Mouse (Mus musculus): ENCODE results near the gene Gm42688. TPM values are rescaled to one million over a fixed set of nuclear protein-coding genes. Genes with fewer than 3 reads are reported as not detected.

Gene Gm42688
- 0.18 and 0.27 TPM in 2 replicates for polyA plus RNA-seq (2012)

DNA sequence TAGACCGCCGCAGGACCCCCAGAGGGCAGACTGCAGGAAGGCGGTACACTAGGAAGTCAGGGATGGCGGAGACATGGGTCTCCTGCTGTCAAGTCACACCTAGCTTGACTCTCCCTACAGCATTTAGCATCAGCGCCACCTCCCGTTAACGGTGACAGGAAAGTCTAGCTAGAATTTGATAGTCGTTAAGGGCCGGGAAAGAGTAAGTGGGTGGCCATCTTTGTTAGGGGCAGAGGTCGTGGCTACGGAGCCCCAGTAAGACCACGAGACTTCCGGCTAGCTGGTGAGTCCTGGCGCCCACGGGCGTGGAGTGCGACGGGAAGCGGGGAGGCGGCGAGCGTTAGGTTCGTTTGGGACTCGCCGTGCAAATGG lies at the start of gene Gm42688, which contains the start of gene Ccdc142:
Gene Gm42688, plus strand, starts transcription at position 302 of the 372 bp plus-strand sequence.
Gene Ccdc142, plus strand, starts transcription at position 286 of the 372 bp plus-strand sequence.
- H3K4me1 ChIP-seq (ENCODE audit: control insufficient read depth): peaks cover 31% of the 10 kb centered on the region
- peak within 1 kb of the TSS; percentile 79 for H3K4me3 ChIP-seq (replicated peaks)
- peaks cover 26% of the 10 kb centered on the region for H3K27me3 ChIP-seq (ENCODE audit: control insufficient read depth)
- no peak for TF ChIP-seq GATA1 (IDR thresholded peaks at IDR 0.05; ENCODE audit: low read length)
- no peaks in the 10 kb centered on the region for H3K9me3 ChIP-seq (ENCODE audit: control insufficient read depth, low read length)
- peaks cover 32% of the 10 kb centered on the region for H3K36me3 ChIP-seq (ENCODE audit: control insufficient read depth)

DNA sequence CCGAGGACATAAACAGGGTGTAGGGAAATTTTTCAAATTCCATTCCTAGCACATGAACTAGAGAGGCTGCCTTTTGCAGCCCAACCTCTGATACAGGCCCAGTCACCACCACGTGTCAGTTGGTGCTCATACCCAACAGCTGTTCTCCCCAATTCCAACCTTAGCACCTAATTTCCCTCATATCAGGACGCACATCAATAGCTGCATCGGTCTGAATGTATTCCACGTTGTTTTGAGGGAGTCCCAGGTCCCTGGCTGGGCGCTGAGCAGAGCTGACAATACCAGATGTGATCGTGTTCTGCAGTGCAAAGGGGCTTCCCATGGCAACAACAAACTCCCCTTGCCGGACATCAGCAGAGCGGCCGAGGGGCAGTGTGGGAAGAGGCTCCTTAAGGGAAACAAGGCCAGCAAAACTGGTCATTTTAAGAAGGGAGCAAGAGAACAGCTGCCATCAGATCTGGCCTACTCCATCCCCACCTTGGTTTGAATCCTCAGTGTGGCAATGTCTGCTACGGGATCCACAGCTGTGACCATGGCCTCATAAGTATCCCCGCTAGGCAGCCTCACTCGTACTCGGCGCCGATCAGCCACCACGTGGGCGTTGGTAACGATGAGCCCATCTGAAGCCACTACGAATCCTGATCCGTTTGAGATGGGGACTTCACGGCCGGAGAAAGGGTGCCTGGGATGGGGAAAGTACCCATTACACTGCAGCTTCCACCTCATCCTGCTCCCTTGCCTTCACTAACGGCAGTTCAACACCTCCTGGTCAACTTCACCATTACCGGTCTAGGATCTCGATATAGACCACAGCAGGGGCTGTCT lies 48.1 kb upstream of the Gm42688 start:
- Histone ChIP-seq H3K4me3 (replicated peaks) (peak overlapping the region; percentile 81), H3K27me3 (ENCODE audit: control insufficient read depth) (no peaks in the 10 kb centered on the region), H3K9me3 (ENCODE audit: control insufficient read depth, low read length) (no peaks in the 10 kb centered on the region), H3K36me3 (ENCODE audit: control insufficient read depth) (peaks cover 79% of the 10 kb centered on the region), H3K4me1 (ENCODE audit: control insufficient read depth) (peaks cover 83% of the 10 kb centered on the region)
- TF ChIP-seq GATA1 (IDR thresholded peaks at IDR 0.05; ENCODE audit: low read length) (no peak), TAL1 (IDR thresholded peaks at IDR 0.05; ENCODE audit: low read length) (no peak)

DNA sequence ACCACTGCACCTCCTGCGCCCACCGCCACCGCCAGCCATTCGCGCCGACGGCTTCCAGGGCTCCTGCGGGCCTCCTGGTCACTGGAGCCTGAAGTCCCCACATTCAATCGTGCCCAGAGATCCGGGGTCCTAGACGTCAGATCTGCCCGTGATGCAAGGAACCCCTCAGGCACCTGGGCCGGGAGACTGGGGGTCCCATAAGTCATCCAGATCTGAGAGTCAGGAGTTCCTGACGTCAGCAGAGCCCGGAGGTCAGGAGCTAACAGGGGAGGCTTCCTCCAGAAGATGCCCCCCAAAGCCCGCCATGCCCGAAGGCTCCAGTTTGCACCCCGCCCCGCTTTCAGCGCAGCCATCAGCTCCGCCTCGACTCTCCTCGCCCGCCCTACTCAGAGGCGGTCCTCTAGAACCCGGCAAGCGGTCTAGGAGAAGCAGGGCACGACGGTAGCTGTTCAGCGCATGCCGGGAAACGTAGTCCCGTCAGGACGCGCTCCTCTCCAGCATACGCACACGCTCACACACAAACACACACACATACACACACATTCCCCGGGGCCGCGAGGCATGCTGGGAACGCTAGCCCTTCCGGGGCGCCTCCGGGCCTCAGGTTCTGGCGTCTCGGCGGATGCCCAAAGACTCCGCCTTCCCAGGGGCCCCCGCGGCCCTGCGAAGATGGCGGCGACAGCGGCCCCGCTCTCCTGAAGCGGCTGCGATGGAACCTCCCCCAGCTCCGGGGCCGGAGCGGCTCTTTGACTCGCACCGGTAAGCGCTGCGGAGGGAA lies 47.2 kb upstream of the Gm42688 start, which contains the start of gene Aup1:
Gene Aup1, plus strand, starts transcription at position 448 of the 778 bp plus-strand sequence.
- Histone ChIP-seq H3K9me3 (ENCODE audit: control insufficient read depth, low read length) (no peaks in the 10 kb centered on the region), H3K4me1 (ENCODE audit: control insufficient read depth) (peaks cover 82% of the 10 kb centered on the region), H3K27me3 (ENCODE audit: control insufficient read depth) (no peaks in the 10 kb centered on the region), H3K4me3 (replicated peaks) (peak within 1 kb of the TSS; percentile 81), H3K36me3 (ENCODE audit: control insufficient read depth) (peaks cover 85% of the 10 kb centered on the region)
- TF ChIP-seq TAL1 (IDR thresholded peaks at IDR 0.05; ENCODE audit: low read length): no peak

DNA sequence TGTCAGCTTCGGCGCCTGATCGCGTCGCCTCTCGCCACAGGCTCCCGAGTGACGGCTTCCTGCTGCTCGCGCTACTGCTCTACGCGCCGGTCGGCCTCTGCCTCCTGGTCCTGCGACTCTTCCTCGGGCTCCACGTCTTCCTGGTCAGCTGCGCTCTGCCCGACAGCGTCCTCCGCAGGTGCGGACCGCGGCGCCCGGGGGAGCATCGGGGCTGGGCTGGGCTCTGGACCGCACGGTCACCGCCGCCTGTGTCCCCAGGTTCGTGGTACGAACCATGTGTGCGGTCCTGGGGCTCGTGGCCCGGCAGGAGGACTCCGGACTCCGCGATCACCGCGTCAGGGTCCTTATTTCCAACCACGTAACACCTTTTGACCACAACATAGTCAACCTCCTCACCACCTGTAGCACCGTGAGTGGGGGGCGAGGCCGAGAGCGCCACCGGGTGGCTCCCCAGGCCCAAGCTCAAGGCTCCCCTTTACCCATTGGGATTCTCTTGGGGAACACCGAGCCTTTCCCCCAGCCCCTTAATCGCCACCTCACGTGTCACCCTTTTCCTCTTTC lies 46.5 kb upstream of the Gm42688 start, which contains the start of gene Htra2:
Gene Htra2, minus strand, starts transcription at position 403 of the 561 bp plus-strand sequence.
- TF ChIP-seq GATA1 (IDR thresholded peaks at IDR 0.05; ENCODE audit: low read length) (no peak), TAL1 (IDR thresholded peaks at IDR 0.05; ENCODE audit: low read length) (no peak)
- Histone ChIP-seq H3K27me3 (ENCODE audit: control insufficient read depth) (no peaks in the 10 kb centered on the region), H3K36me3 (ENCODE audit: control insufficient read depth) (peaks cover 84% of the 10 kb centered on the region)

DNA sequence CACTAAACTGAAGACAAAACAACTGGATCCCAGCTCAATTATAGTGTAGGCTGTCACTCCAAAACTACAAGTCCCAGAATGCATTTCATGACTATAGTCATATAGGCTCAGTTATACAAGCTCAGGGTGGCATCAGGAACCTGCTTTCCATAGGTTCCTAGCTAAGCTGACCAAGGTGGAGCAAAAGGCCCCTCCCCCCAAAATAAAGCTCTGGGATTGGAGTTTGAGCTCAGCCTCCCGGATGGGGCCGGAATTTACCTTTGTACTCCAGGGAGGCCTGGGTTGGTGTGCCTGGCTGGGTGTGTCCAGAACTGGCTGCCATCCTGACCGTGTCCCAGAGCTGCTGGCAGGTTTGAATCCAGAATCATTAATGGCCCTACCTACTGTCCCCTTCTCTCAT lies 43.6 kb upstream of the Gm42688 start, which contains the start of gene Dqx1:
Gene Dqx1, plus strand, starts transcription at position 55 of the 400 bp plus-strand sequence.
- H3K4me1 ChIP-seq (ENCODE audit: control insufficient read depth): peaks cover 53% of the 10 kb centered on the region
- peak within 1 kb of the TSS; percentile 45 for H3K4me3 ChIP-seq (replicated peaks)
- H3K27me3 ChIP-seq (ENCODE audit: control insufficient read depth): peaks cover 22% of the 10 kb centered on the region
- no peaks in the 10 kb centered on the region for H3K9me3 ChIP-seq (ENCODE audit: control insufficient read depth, low read length)
- no peak for TF ChIP-seq TAL1 (IDR thresholded peaks at IDR 0.05; ENCODE audit: low read length)
- TF ChIP-seq GATA1 (IDR thresholded peaks at IDR 0.05; ENCODE audit: low read length): no peak
- peaks cover 69% of the 10 kb centered on the region for H3K36me3 ChIP-seq (ENCODE audit: control insufficient read depth)

More for the DNA sequence above, 46.5 kb upstream of the Gm42688 start, which contains the start of gene Htra2:
- H3K4me3 ChIP-seq (replicated peaks): peak within 1 kb of the TSS; percentile 81
- no peaks in the 10 kb centered on the region for H3K9me3 ChIP-seq (ENCODE audit: control insufficient read depth, low read length)
- peaks cover 78% of the 10 kb centered on the region for H3K4me1 ChIP-seq (ENCODE audit: control insufficient read depth)

DNA sequence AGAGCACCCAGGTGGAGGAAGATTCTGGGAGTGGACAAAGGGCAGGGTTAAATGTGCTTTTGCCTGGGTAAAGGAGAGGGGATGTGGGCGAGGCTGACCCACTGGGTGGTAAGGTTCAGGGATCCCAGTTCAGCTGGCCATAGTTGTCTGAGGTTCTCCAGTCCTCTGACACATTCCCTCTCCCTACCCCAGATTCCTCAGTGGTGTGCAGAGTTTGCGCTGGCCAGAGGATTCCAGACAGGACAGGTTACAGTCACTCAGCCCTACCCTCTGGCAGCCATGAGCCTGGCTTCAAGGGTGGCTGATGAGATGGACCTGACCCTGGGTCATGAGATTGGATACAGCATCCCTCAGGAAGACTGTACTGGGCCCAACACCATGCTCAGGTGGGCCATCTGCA lies 42.7 kb upstream of the Gm42688 start:
- Histone ChIP-seq H3K36me3 (ENCODE audit: control insufficient read depth) (peaks cover 62% of the 10 kb centered on the region), H3K4me1 (ENCODE audit: control insufficient read depth) (peaks cover 44% of the 10 kb centered on the region), H3K4me3 (replicated peaks) (peak overlapping the region; percentile 45), H3K9me3 (ENCODE audit: control insufficient read depth, low read length) (no peaks in the 10 kb centered on the region), H3K27me3 (ENCODE audit: control insufficient read depth) (peaks cover 31% of the 10 kb centered on the region)
- TF ChIP-seq GATA1 (IDR thresholded peaks at IDR 0.05; ENCODE audit: low read length): no peak
- TF ChIP-seq TAL1 (IDR thresholded peaks at IDR 0.05; ENCODE audit: low read length): no peak

DNA sequence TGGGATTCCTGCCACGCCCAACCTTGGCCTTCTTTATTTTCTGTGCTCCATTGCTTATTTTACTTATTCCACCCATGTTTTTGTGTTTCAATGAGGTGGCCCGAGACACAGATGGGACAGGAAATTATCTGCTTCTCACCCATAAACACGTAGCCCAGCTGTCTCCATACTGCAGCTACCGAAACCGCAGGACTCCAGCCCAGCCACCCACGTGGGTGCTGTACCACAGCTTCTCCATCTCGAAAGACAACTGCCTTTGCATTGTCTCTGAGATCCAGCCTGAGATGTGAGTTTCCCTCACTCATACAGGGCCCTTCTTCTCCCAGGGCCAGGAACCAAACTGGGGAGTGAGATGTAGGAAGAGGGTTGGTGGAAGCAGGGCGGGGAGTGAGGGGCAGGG lies 35.4 kb upstream of the Gm42688 start:
- Histone ChIP-seq H3K4me3 (replicated peaks) (no peak overlapping the region), H3K27me3 (ENCODE audit: control insufficient read depth) (peaks cover 100% of the 10 kb centered on the region), H3K4me1 (ENCODE audit: control insufficient read depth) (peaks cover 19% of the 10 kb centered on the region), H3K36me3 (ENCODE audit: control insufficient read depth) (peaks cover 9% of the 10 kb centered on the region), H3K9me3 (ENCODE audit: control insufficient read depth, low read length) (peaks cover 26% of the 10 kb centered on the region)
- TF ChIP-seq GATA1 (IDR thresholded peaks at IDR 0.05; ENCODE audit: low read length): no peak
- TF ChIP-seq TAL1 (IDR thresholded peaks at IDR 0.05; ENCODE audit: low read length): no peak

DNA sequence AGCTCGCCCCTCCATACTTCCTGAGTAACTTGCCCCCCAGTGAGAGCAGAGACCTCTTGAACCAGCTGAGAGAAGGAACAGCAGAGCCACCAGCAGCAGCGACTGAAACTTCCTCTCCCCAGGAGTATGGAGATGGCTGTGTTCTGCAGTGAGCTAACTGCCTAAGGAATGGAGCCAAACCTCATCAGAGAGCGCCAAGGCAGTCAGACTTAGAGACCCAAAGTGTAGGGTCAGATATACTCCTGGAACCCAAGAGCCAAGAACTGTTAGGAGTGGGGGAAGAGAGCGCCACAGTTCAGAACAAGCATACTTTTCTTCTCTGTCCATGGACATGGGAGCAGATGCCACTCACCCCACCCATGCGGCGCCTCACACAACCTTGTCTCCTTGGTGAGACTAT lies 35.0 kb upstream of the Gm42688 start:
- Histone ChIP-seq H3K36me3 (ENCODE audit: control insufficient read depth) (peaks cover 5% of the 10 kb centered on the region; the same call in 1 of the 2 replicates), H3K27me3 (ENCODE audit: control insufficient read depth) (peaks cover 100% of the 10 kb centered on the region), H3K9me3 (ENCODE audit: control insufficient read depth, low read length) (peaks cover 31% of the 10 kb centered on the region), H3K4me1 (ENCODE audit: control insufficient read depth) (peaks cover 23% of the 10 kb centered on the region), H3K4me3 (replicated peaks) (no peak overlapping the region)
- TF ChIP-seq TAL1 (IDR thresholded peaks at IDR 0.05; ENCODE audit: low read length): no peak
- no peak for TF ChIP-seq GATA1 (IDR thresholded peaks at IDR 0.05; ENCODE audit: low read length)
